Mouse (Mus musculus) G1E (cell line): ENCODE results near the gene Prpsap1.

Source experiments
- CTCF ChIP-seq: IDR thresholded peaks from 2 replicates; pipeline ENCODE4 v1.5.1; 2012; ENCODE audit warnings: low read depth, low read length, inconsistent platforms, mixed read lengths
- GATA1 ChIP-seq: IDR thresholded peaks from 2 replicates; pipeline ENCODE4 v1.6.1; 2012; ENCODE audit warnings: borderline replicate concordance, low read length, inconsistent platforms, mixed read lengths
- POLR2AphosphoS5 ChIP-seq: IDR thresholded peaks from 2 replicates; pipeline ENCODE4 v1.6.1; 2012; ENCODE audit warnings: low read depth, low read length, inconsistent platforms; ENCODE audit not compliant: insufficient replicate concordance

- peak; percentile 66 for TF ChIP-seq CTCF
- no peak for TF ChIP-seq GATA1
- no peak for TF ChIP-seq POLR2AphosphoS5
Observed at GRCm38 (mm10) chr11:116534154-116534865, 40.3 kb upstream of the Prpsap1 start.
